Mouse (Mus musculus) spleen, adult 2 months (tissue): ENCODE results near the gene Elfn2.

Experiments
- CTCF ChIP-seq: fragments of 200-500 bp; IDR thresholded peaks from 2 replicates; pipeline ENCODE4 v1.5.1; 2011; ENCODE audit warnings: mild to moderate bottlenecking, inconsistent platforms; ENCODE audit not compliant: insufficient read depth, insufficient read length, insufficient replicate concordance; ENCODE audit errors: extremely low read depth
- POLR2A ChIP-seq: fragments of 200-500 bp; IDR thresholded peaks from 2 replicates; pipeline ENCODE4 v1.6.1; 2011; ENCODE audit warnings: low read depth, low read length, inconsistent platforms

DNA sequence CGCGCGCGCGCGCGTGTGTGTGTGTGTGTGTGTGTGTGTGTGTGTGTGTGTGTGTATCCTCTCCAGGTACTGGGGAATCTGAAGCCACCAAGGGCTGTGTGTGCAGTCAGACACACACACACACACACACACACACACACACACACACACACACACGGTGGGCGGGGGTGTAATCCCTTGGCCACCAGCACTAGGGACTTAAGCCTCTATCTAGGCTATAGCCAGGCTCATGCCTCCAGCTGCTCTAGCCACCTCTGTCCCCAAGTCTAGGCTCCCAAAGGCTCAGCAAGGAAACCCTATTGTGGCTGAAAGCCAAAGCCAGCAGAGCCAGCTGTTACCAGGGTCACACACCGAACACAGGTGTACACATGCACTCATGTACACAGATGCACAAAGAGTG, 24.3 kb upstream of the Elfn2 start:
- no peak for TF ChIP-seq CTCF
- no peak for TF ChIP-seq POLR2A
